10 mouse cellular contexts compared by ENCODE assay signal in genomic region chr7:132804951-132805350, GRCm38 (mm10). TPM values are rescaled to one million over a fixed set of nuclear protein-coding genes. Genes with fewer than 3 reads are reported as not detected.
A peak's percentile ranks its signal among the peaks of the same experiment; 100 is the strongest.
DNase-seq lines count a peak whose midpoint lies in the region; ATAC-seq lines count a peak whose summit lies in the region.
"Had no signal": no experiment of that assay in that cellular context is flagged by ENCODE, and none has a peak within 500 bp of the region (broad histone marks: within the 10 kb centered on the region; RNA-seq: fewer than 3 reads in every experiment).

No protein-coding gene starts in this region.

- H3K36me3 ChIP-seq in kidney, embryonic 15.5 days: no peaks in the 10 kb centered on the region
- peaks cover 74% of the 10 kb centered on the region for H3K36me3 ChIP-seq in megakaryocyte, embryonic 14.5 days (replicated peaks; ENCODE audit: low read length)
- H3K36me3 ChIP-seq: neural tube, embryonic 13.5 days had no signal

- H3K4me2 ChIP-seq in kidney, embryonic 15.5 days: no peak overlapping the region
- H3K4me2 ChIP-seq: neural tube, embryonic 13.5 days had no signal

- WGBS in kidney, embryonic 15.5 days: 83% methylated on average over 5 of the region's 5 CpGs

- no peaks in the 10 kb centered on the region for H3K9me3 ChIP-seq in kidney, embryonic 15.5 days (replicated peaks)
- H3K9me3 ChIP-seq in megakaryocyte, embryonic 14.5 days: no peaks in the 10 kb centered on the region
- H3K9me3 ChIP-seq: neural tube, embryonic 13.5 days had no signal

- DNase-seq in kidney, adult 18-20 months: no peak
- no peak for DNase-seq in spleen, adult 12 weeks (ENCODE audit: low spot score)
- no peak for DNase-seq in natural killer cell, adult 2 months (ENCODE audit: low spot score in 2 of 2)
- DNase-seq: kidney, postnatal 25 days; left cerebral cortex, postnatal 4 days had no signal

- ATAC-seq in kidney, embryonic 15.5 days (replicated peaks; ENCODE audit: low FRiP score): no peak
- peak; percentile 31 for ATAC-seq in common myeloid progenitor, adult 5-6 weeks (replicated peaks; ENCODE audit: low read depth, poor library complexity, severe bottlenecking)

- peaks cover 91% of the 10 kb centered on the region for H3K4me1 ChIP-seq in kidney, embryonic 15.5 days
- H3K4me1 ChIP-seq in brown adipose tissue, adult 24 weeks (ENCODE audit: control insufficient read depth, insufficient read depth, insufficient read length, low read length): peaks cover 88% of the 10 kb centered on the region
- peaks cover 100% of the 10 kb centered on the region for H3K4me1 ChIP-seq in megakaryocyte, embryonic 14.5 days

- no peak overlapping the region for H3K4me3 ChIP-seq in kidney, embryonic 15.5 days (replicated peaks)
- no peak overlapping the region for H3K4me3 ChIP-seq in brown adipose tissue, adult 24 weeks (ENCODE audit: insufficient read depth, low read depth, low read length)
- H3K4me3 ChIP-seq in megakaryocyte, embryonic 14.5 days (replicated peaks): peak overlapping the region; percentile 80
- H3K4me3 ChIP-seq: neural tube, embryonic 13.5 days had no signal

- H3K9ac ChIP-seq in kidney, embryonic 15.5 days: no peak overlapping the region
- H3K9ac ChIP-seq: neural tube, embryonic 13.5 days had no signal

- H3K27me3 ChIP-seq in kidney, embryonic 15.5 days: no peaks in the 10 kb centered on the region
- H3K27me3 ChIP-seq in megakaryocyte, embryonic 14.5 days (replicated peaks): no peaks in the 10 kb centered on the region
- H3K27me3 ChIP-seq: neural tube, embryonic 13.5 days had no signal

- 0 out of 2 replicates have a peak overlapping the region, but pooled peaks have one; percentile 56 for H3K27ac ChIP-seq in kidney, embryonic 15.5 days
- H3K27ac ChIP-seq in brown adipose tissue, adult 24 weeks (replicated peaks; ENCODE audit: low read depth, low read length): peak overlapping the region; percentile 94

RNA-seq across cellular contexts. Expression of gene Fam53b, which starts 8.7 kb away (rescaled TPM):
- polyA plus RNA-seq in kidney, embryonic 15.5 days (2015; fragmentation: Nextera tagmentation; extraction: Ambion mirVana): 22.0 and 22.5 TPM in 2 replicates
- polyA plus RNA-seq in brown adipose tissue, adult 24 weeks (2012; ENCODE audit: insufficient read depth, insufficient read length, missing spikeins): 44.1 and 50.2 TPM in 2 replicates
- total RNA-seq in common myeloid progenitor, adult 5-6 weeks (2017): 10.6 and 19.9 TPM in 2 replicates
- polyA plus RNA-seq in megakaryocyte, embryonic 14.5 days (2012; ENCODE audit: insufficient read depth, low replicate concordance): 22.1 and 77.4 TPM in 2 replicates

RNA-seq across cellular contexts. Expression of gene Eef1akmt2, which starts 47.5 kb away (rescaled TPM):
- polyA plus RNA-seq in kidney, embryonic 15.5 days (2015; fragmentation: Nextera tagmentation; extraction: Ambion mirVana): 67.9 and 70.8 TPM in 2 replicates
- 28.0 and 35.9 TPM in 2 replicates for polyA plus RNA-seq in brown adipose tissue, adult 24 weeks (2012; ENCODE audit: insufficient read depth, insufficient read length, missing spikeins)
- total RNA-seq in common myeloid progenitor, adult 5-6 weeks (2017): 56.3 and 77.1 TPM in 2 replicates
- polyA plus RNA-seq in megakaryocyte, embryonic 14.5 days (2012; ENCODE audit: insufficient read depth, low replicate concordance): 4.8 and 8.7 TPM in 2 replicates

RNA-seq across cellular contexts. Expression of gene Abraxas2, which starts 54.1 kb away (rescaled TPM):
- polyA plus RNA-seq in kidney, embryonic 15.5 days (2015; fragmentation: Nextera tagmentation; extraction: Ambion mirVana): 39.0 and 41.4 TPM in 2 replicates
- 24.7 and 25.6 TPM in 2 replicates for polyA plus RNA-seq in brown adipose tissue, adult 24 weeks (2012; ENCODE audit: insufficient read depth, insufficient read length, missing spikeins)
- total RNA-seq in common myeloid progenitor, adult 5-6 weeks (2017): 37.6 and 41.9 TPM in 2 replicates
- polyA plus RNA-seq in megakaryocyte, embryonic 14.5 days (2012; ENCODE audit: insufficient read depth, low replicate concordance): 1.8 TPM in 1 of 2 replicates, not detected in the other
